Mouse (Mus musculus): ENCODE measurements at regions not wholly inside any gene's neighbourhood (a gene's known extent, or its start where the extent isn't known, plus 50 kb on each side); places are given as distances from the start of the nearest gene placed in this dataset.

DNA sequence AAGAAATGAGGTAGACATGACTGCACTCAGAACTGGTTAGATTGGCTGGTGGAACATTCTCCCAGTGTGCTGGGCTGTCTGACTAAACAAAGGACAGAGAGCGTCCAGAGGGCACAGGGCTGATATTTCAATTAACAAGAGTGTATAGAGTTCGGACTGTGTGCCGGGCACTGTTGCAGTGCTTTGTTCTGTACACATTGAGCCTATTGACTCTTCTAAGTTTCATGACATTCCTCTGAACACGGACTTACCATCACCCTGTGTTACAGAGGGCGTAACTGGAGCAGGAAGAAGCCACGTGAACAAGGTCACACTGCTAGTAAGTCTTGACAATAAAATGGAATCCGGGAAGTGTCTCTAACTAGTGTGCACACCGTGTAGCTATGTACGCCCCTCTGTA, 92.1 kb upstream of the Barx2 start:
- H3K27me3 ChIP-seq (replicated peaks) = no peaks in the 10 kb centered on the region
- H3K4me1 ChIP-seq (ENCODE audit: control insufficient read depth in 1 of 2, insufficient read depth in 2 of 2) = peaks cover 2 to 26% of the 10 kb centered on the region in 2 experiments; a peak in 3 of 4 replicates
- TF ChIP-seq RAD21 (IDR thresholded peaks at IDR 0.05; ENCODE audit: low read depth, low read length) (no peak), NRF1 (IDR thresholded peaks at IDR 0.05; ENCODE audit: low read depth, low read length) (no peak), TBP (conservative IDR thresholded peaks at IDR 0.05; ENCODE audit: low read depth, low read length) (no peak), JUND (conservative IDR thresholded peaks at IDR 0.05; ENCODE audit: low read depth, low read length) (no peak), GABPA (IDR thresholded peaks at IDR 0.05; ENCODE audit: insufficient replicate concordance, low read depth, low read length) (no peak), USF1 (IDR thresholded peaks at IDR 0.05; ENCODE audit: low read depth, low read length) (no peak), MXI1 (IDR thresholded peaks at IDR 0.05; ENCODE audit: low read depth, low read length) (no peak)
- H3K27ac ChIP-seq (ENCODE audit: insufficient read depth, low read depth) = no peak overlapping the region
- no peaks in the 10 kb centered on the region for H3K79me2 ChIP-seq (replicated peaks; ENCODE audit: control insufficient read depth, extremely low read depth, insufficient read depth, poor library complexity, severe bottlenecking)
- no peak overlapping the region for H3K4me2 ChIP-seq (ENCODE audit: insufficient read depth, low read depth, poor library complexity, severe bottlenecking)
- no peak overlapping the region for H3K4me3 ChIP-seq (replicated peaks in 1 of 3; ENCODE audit: low read depth in 2 of 3, low read length in 2 of 3, poor library complexity in 1 of 3)
- in situ Hi-C loops (cut with MboI; ENCODE audit: low pct_ligation_motif_present, low pct_unique_long_range_greater_than_20kb, low sequenced_read_pairs) (no loop called here), dilution Hi-C loops (cut with MboI; ENCODE audit: extremely low pct_ligation_motif_present, extremely low pct_unique_long_range_greater_than_20kb, low sequenced_read_pairs) (no loop called here)
- H3K9me3 ChIP-seq (replicated peaks; ENCODE audit: low read length) = no peaks in the 10 kb centered on the region
- no peak for DNase-seq (ENCODE audit: extremely low read depth)
- no peak overlapping the region for H3K9ac ChIP-seq (ENCODE audit: insufficient read depth, low read depth)
- no peaks in the 10 kb centered on the region for H3K36me3 ChIP-seq (replicated peaks in 1 of 2; ENCODE audit: control insufficient read depth in 1 of 2, insufficient read depth in 1 of 2, low read length in 1 of 2)

DNA sequence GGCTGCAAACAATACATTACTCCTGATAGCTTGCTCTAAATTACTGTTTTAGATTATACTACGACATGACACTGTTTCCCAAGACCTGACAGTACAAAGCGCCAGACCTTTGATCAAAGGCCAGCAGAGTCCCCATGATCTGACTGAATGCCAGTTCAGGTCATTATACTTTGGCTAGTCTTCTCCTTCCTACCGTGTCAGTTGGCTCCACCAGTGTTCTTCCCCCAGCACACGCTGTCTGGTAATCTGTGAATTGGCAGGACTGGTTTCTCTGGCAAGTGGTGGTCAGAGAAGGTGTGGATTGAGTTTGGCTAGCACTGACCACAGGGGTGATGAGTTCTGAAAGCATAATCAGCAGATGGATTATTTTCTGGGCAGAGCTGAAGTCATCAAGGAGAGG, 93.1 kb upstream of the Barx2 start:
- H3K36me3 ChIP-seq (replicated peaks in 1 of 2; ENCODE audit: control insufficient read depth in 1 of 2, insufficient read depth in 1 of 2, low read length in 1 of 2) = no peaks in the 10 kb centered on the region
- no peak for TF ChIP-seq POLR2A (IDR thresholded peaks at IDR 0.05; ENCODE audit: low read depth, low read length)
- TF ChIP-seq BHLHE40 (IDR thresholded peaks at IDR 0.05; ENCODE audit: low read depth, low read length) = no peak
- no peak for TF ChIP-seq E2F4 (IDR thresholded peaks at IDR 0.05; ENCODE audit: insufficient replicate concordance, low read depth, low read length)
- no peak for TF ChIP-seq IRF4 (IDR thresholded peaks at IDR 0.05; ENCODE audit: low read depth, low read length)
- no peak for TF ChIP-seq ZMIZ1 (IDR thresholded peaks at IDR 0.05; ENCODE audit: low read depth, low read length)
- no peak for TF ChIP-seq NELFE (IDR thresholded peaks at IDR 0.05; ENCODE audit: low read depth, low read length)
- TF ChIP-seq MXI1 (IDR thresholded peaks at IDR 0.05; ENCODE audit: low read depth, low read length) = no peak
- no peak for TF ChIP-seq MYC (IDR thresholded peaks at IDR 0.05; ENCODE audit: low read depth, low read length)
- no peak for TF ChIP-seq UBTF (IDR thresholded peaks at IDR 0.05; ENCODE audit: low read depth, low read length)
- no peak for TF ChIP-seq SMC3 (IDR thresholded peaks at IDR 0.05; ENCODE audit: low read depth, low read length)
- no peak overlapping the region for H3K27ac ChIP-seq (ENCODE audit: insufficient read depth, low read depth)
- H3K4me1 ChIP-seq (ENCODE audit: control insufficient read depth in 1 of 2, insufficient read depth in 2 of 2) = peaks cover 2 to 26% of the 10 kb centered on the region in 2 experiments; a peak in 3 of 4 replicates
- H3K9ac ChIP-seq (ENCODE audit: insufficient read depth, low read depth) = no peak overlapping the region
- in situ Hi-C loops (cut with MboI; ENCODE audit: low pct_ligation_motif_present, low pct_unique_long_range_greater_than_20kb, low sequenced_read_pairs) (no loop called here), dilution Hi-C loops (cut with MboI; ENCODE audit: extremely low pct_ligation_motif_present, extremely low pct_unique_long_range_greater_than_20kb, low sequenced_read_pairs) (no loop called here)
- no peak overlapping the region for H3K4me3 ChIP-seq (replicated peaks in 1 of 3; ENCODE audit: low read depth in 2 of 3, low read length in 2 of 3, poor library complexity in 1 of 3)
- no peaks in the 10 kb centered on the region for H3K79me2 ChIP-seq (replicated peaks; ENCODE audit: control insufficient read depth, extremely low read depth, insufficient read depth, poor library complexity, severe bottlenecking)
- no peaks in the 10 kb centered on the region for H3K9me3 ChIP-seq (replicated peaks; ENCODE audit: low read length)
- H3K4me2 ChIP-seq (ENCODE audit: insufficient read depth, low read depth, poor library complexity, severe bottlenecking) = peak overlapping the region; percentile 26; the same call in 1 of the 2 replicates
- H3K27me3 ChIP-seq (replicated peaks) = no peaks in the 10 kb centered on the region
- DNase-seq (ENCODE audit: extremely low read depth) = no peak
